Comparison of ENCODE assay signal across 9 mouse cellular contexts in the genomic region with DNA sequence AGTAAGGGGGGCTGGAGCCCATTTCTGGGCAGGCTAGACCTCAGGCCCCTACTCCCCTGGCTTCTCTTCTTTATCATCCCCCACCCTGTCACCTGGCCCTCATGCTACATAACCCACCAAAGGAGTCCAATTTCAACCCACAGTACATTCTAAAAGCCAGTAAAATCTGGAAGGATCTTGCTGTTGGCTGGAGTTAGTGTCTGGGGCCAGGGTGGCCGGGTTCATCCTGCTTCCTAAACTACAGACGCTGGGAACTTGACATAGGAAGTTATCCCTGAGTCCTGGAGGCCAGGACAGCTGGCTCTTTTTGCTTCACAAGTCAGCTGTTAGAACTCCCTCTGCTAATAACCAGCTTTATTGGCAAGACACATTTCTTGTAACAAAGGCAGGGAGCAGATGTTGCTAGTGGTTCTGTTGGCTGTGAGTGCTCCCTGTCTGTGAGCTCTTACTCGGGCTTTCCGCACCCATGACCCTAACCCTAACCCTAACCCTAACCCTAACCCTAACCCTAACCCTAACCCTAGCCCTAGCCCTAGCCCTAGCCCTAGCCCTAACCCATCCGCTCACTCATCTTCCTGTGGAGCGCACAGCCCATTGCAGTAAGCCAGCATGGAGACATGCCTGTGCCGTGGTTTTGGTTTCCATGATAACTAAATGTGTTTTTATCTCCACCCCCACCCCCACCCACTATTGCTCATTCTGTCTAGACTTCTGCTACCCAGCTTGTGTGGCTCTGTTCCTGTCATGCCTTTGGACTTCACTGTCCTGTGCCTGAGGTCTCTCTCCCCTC.
A peak's percentile ranks its signal among the peaks of the same experiment; 100 is the strongest.
DNase-seq lines count a peak whose midpoint lies in the region; ATAC-seq and TF ChIP-seq lines count a peak whose summit lies in the region.
"Had no signal": no experiment of that assay in that cellular context is flagged by ENCODE, and none has a peak within 500 bp of the region (broad histone marks: within the 10 kb centered on the region; RNA-seq: fewer than 3 reads in every experiment).

No protein-coding gene starts in this region.

- TF ChIP-seq CTCF in thymus, adult 2 months (IDR thresholded peaks at IDR 0.05; ENCODE audit: borderline replicate concordance, control insufficient read depth, extremely low read depth, insufficient read depth, low read length, poor library complexity), result no peak

- no peaks in the 10 kb centered on the region for H3K9me3 ChIP-seq in midbrain, embryonic 10.5 days (replicated peaks)
- no peaks in the 10 kb centered on the region for H3K9me3 ChIP-seq in midbrain, embryonic 14.5 days (ENCODE audit: control insufficient read depth, low read length)
- H3K9me3 ChIP-seq in kidney, embryonic 15.5 days (replicated peaks), result no peaks in the 10 kb centered on the region
- H3K9me3 ChIP-seq: neural tube, embryonic 13.5 days had no signal

- peak overlapping the region; percentile 34; the same call in 1 of the 2 replicates for H3K27ac ChIP-seq in midbrain, embryonic 10.5 days (replicated peaks)
- no peak overlapping the region for H3K27ac ChIP-seq in midbrain, embryonic 14.5 days (replicated peaks; ENCODE audit: low read depth, low read length)
- H3K27ac ChIP-seq in kidney, embryonic 15.5 days, result peak overlapping the region; percentile 84
- H3K27ac ChIP-seq in thymus, adult 2 months (ENCODE audit: control insufficient read depth, insufficient read depth, low read length), result no peak overlapping the region
- H3K27ac ChIP-seq: neural tube, embryonic 13.5 days had no signal

- DNase-seq in midbrain, embryonic 10.5 days (ENCODE audit: low spot score), result no peak
- no peak for DNase-seq in midbrain, embryonic 14.5 days
- DNase-seq in gastrocnemius, postnatal 25 days, result peak; percentile 45
- DNase-seq in ovary, postnatal 36 days (ENCODE audit: low spot score), result no peak
- no peak for DNase-seq in thymus, adult 2 months

- no peaks in the 10 kb centered on the region for H3K27me3 ChIP-seq in midbrain, embryonic 10.5 days (ENCODE audit: low read depth, poor library complexity, severe bottlenecking)
- H3K27me3 ChIP-seq in midbrain, embryonic 14.5 days (ENCODE audit: control insufficient read depth, insufficient read depth, low read length), result no peaks in the 10 kb centered on the region
- H3K27me3 ChIP-seq in kidney, embryonic 15.5 days, result no peaks in the 10 kb centered on the region
- H3K27me3 ChIP-seq in thymus, adult 2 months (ENCODE audit: control insufficient read depth, insufficient read depth, low read length), result no peaks in the 10 kb centered on the region
- H3K27me3 ChIP-seq: neural tube, embryonic 13.5 days had no signal

- H3K36me3 ChIP-seq in midbrain, embryonic 10.5 days, result no peaks in the 10 kb centered on the region
- no peaks in the 10 kb centered on the region for H3K36me3 ChIP-seq in midbrain, embryonic 14.5 days (ENCODE audit: control insufficient read depth, insufficient read depth, low read length)
- H3K36me3 ChIP-seq in kidney, embryonic 15.5 days, result no peaks in the 10 kb centered on the region
- no peaks in the 10 kb centered on the region for H3K36me3 ChIP-seq in thymus, adult 2 months (ENCODE audit: control insufficient read depth, insufficient read depth, low read length)
- H3K36me3 ChIP-seq: neural tube, embryonic 13.5 days had no signal

- no peak for TF ChIP-seq POLR2A in thymus, adult 2 months (IDR thresholded peaks at IDR 0.05; ENCODE audit: control insufficient read depth, extremely low read depth, insufficient read depth, low read length, poor library complexity)

- no peak overlapping the region for H3K4me3 ChIP-seq in midbrain, embryonic 10.5 days
- no peak overlapping the region for H3K4me3 ChIP-seq in midbrain, embryonic 14.5 days (replicated peaks; ENCODE audit: low read depth, low read length)
- H3K4me3 ChIP-seq in kidney, embryonic 15.5 days (replicated peaks), result no peak overlapping the region
- no peak overlapping the region for H3K4me3 ChIP-seq in thymus, adult 2 months (ENCODE audit: control insufficient read depth, insufficient read depth, low read length)
- H3K4me3 ChIP-seq: neural tube, embryonic 13.5 days had no signal

- no peak for ATAC-seq in midbrain, embryonic 14.5 days (ENCODE audit: low FRiP score, low TSS enrichment)
- ATAC-seq in kidney, embryonic 15.5 days (replicated peaks; ENCODE audit: low FRiP score), result peak; percentile 72
- ATAC-seq in megakaryocyte-erythroid progenitor cell, adult 5-6 weeks (replicated peaks; ENCODE audit: low FRiP score, low TSS enrichment, poor library complexity, severe bottlenecking), result peak; percentile 50
- no peak for ATAC-seq in activated CD4-positive, CD25-positive, alpha-beta regulatory T cell, adult 4 months

- WGBS in midbrain, embryonic 10.5 days, result 84% methylated on average over 7 of the region's 7 CpGs
- 81% methylated on average over 7 of the region's 7 CpGs for WGBS in midbrain, embryonic 14.5 days
- WGBS in kidney, embryonic 15.5 days, result 49% methylated on average over 7 of the region's 7 CpGs
- 79% methylated on average over 7 of the region's 7 CpGs for WGBS in thymus, adult 2 months

- H3K9ac ChIP-seq in midbrain, embryonic 14.5 days (replicated peaks; ENCODE audit: low read length), result no peak overlapping the region
- no peak overlapping the region for H3K9ac ChIP-seq in kidney, embryonic 15.5 days
- H3K9ac ChIP-seq: neural tube, embryonic 13.5 days had no signal

- peaks cover 16% of the 10 kb centered on the region for H3K4me1 ChIP-seq in midbrain, embryonic 10.5 days
- no peaks in the 10 kb centered on the region for H3K4me1 ChIP-seq in midbrain, embryonic 14.5 days (ENCODE audit: control insufficient read depth, insufficient read depth, low read length)
- peaks cover 35% of the 10 kb centered on the region for H3K4me1 ChIP-seq in kidney, embryonic 15.5 days
- peaks cover 4% of the 10 kb centered on the region for H3K4me1 ChIP-seq in thymus, adult 2 months (replicated peaks; ENCODE audit: control insufficient read depth, insufficient read depth, low read length)
- H3K4me1 ChIP-seq: neural tube, embryonic 13.5 days had no signal

- H3K4me2 ChIP-seq in midbrain, embryonic 14.5 days (ENCODE audit: low read length), result no peak overlapping the region
- H3K4me2 ChIP-seq in kidney, embryonic 15.5 days, result no peak overlapping the region
- H3K4me2 ChIP-seq: neural tube, embryonic 13.5 days had no signal

Comparison
In these comparisons a context has a peak if more than half of its experiments do, and no peak if none do; other contexts are left out.
1. H3K27ac ChIP-seq: peak in midbrain, embryonic 10.5 days (single experiment) and kidney, embryonic 15.5 days (single experiment); none in midbrain, embryonic 14.5 days (single experiment) and thymus, adult 2 months (single experiment).
2. ATAC-seq: peak in kidney, embryonic 15.5 days (single experiment) and megakaryocyte-erythroid progenitor cell, adult 5-6 weeks (single experiment); none in midbrain, embryonic 14.5 days (single experiment) and activated CD4-positive, CD25-positive, alpha-beta regulatory T cell, adult 4 months (single experiment).